Mouse (Mus musculus): ENCODE measurements around the gene Parl.

- no peak for TF ChIP-seq CTCF (IDR thresholded peaks at IDR 0.05; ENCODE audit: extremely low read depth, insufficient read depth, insufficient read length, insufficient replicate concordance)
- TF ChIP-seq POLR2A (IDR thresholded peaks at IDR 0.05; ENCODE audit: low read depth, low read length): no peak
These were observed 67.8 kb downstream of the Parl start for GRCm38 (mm10) chr16:20234406-20234805.
